Mouse (Mus musculus) midbrain, embryonic 14.5 days (tissue): Measurements from ENCODE around the gene Ptprk. TPM values are rescaled to one million over a fixed set of nuclear protein-coding genes. Genes with fewer than 3 reads are reported as not detected.

ENCODE experiments used
- ATAC-seq: fragments of 200-750 bp; cut with Nextera tagmentation; 2 replicates; pipeline ENCODE4 v1.8.0; 2017; ENCODE audit warnings: moderate number of reproducible peaks, moderate library complexity; ENCODE audit not compliant: low FRiP score, low TSS enrichment
- DNase-seq: peaks from one replicate; pipeline ENCODE4 v3.0.0-alpha.2; 2015
- H3K27ac ChIP-seq: fragments of 300-500 bp; sonication (generic); replicated peaks from 2 replicates; pipeline ENCODE4 v1.5.1; 2014; ENCODE audit warnings: mild to moderate bottlenecking, low read depth, low read length, moderate library complexity
- H3K27me3 ChIP-seq: fragments of 300-500 bp; sonication (generic); 2 replicates; pipeline ENCODE4 v1.6.1; 2014; ENCODE audit warnings: low read length, control low read depth, mixed read lengths; ENCODE audit not compliant: control insufficient read depth, insufficient read depth
- H3K36me3 ChIP-seq: fragments of 300-500 bp; sonication (generic); 2 replicates; pipeline ENCODE4 v1.6.1; 2014; ENCODE audit warnings: low read length, control low read depth; ENCODE audit not compliant: control insufficient read depth, insufficient read depth
- H3K4me1 ChIP-seq: fragments of 300-500 bp; sonication (generic); 2 replicates; pipeline ENCODE4 v1.6.1; 2014; ENCODE audit warnings: mild to moderate bottlenecking, antibody characterized with exemption, low read length, control low read depth; ENCODE audit not compliant: control insufficient read depth, insufficient read depth
- H3K4me2 ChIP-seq: fragments of 300-500 bp; sonication (generic); 2 replicates; pipeline ENCODE4 v1.6.1; 2014; ENCODE audit warnings: mild to moderate bottlenecking, low read length, moderate library complexity
- H3K4me3 ChIP-seq: fragments of 300-500 bp; sonication (generic); replicated peaks from 2 replicates; pipeline ENCODE4 v1.5.1; 2014; ENCODE audit warnings: low read depth, low read length
- H3K9ac ChIP-seq: fragments of 300-500 bp; sonication (generic); replicated peaks from 2 replicates; pipeline ENCODE4 v1.6.1; 2014; ENCODE audit warnings: mild to moderate bottlenecking, low read length, moderate library complexity
- H3K9me3 ChIP-seq: fragments of 300-500 bp; sonication (generic); 2 replicates; pipeline ENCODE4 v1.6.1; 2016; ENCODE audit warnings: low read length, control low read depth, mixed read lengths; ENCODE audit not compliant: control insufficient read depth
- WGBS: fragments of 180-500 bp; shearing (Covaris S2); extraction: QIAGEN DNeasy Blood & Tissue Kit; methylation state at CpG from one replicate; pipeline ENCODE4 v1.1.7; 2014; 5-methylcytosine and 5-hydroxymethylcytosine counted together
- polyA plus RNA-seq: library from polyadenylated mRNA; unstranded; fragments of >200 nt; fragmentation: Nextera tagmentation; extraction: Ambion mirVana; gene quantifications from 2 replicates; pipeline ENCODE4 v1.2.1, GENCODE M21; 2014

Gene Ptprk
- polyA plus RNA-seq, 1 experiment from 2014 or later: 26.4 TPM

DNA sequence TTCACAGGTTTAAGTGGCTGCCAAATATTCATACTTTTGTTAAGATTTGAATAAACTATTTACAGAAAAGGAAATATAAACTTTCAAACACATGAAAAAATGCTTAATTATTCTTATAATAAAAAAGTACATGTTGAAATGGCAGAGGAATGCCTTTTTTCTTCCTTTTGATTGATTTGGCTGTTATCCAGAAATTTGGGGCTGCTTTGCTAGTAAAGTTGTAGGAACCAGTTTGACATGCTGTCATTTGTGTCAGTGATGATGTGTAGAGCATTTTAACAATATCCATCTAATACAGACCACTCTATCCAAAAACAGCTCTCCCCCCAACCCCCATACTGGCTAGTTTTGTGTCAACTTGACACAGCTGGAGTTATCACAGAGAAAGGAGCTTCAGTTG lies 86.7 kb downstream of the Ptprk start:
- no peaks in the 10 kb centered on the region for H3K36me3 ChIP-seq
- H3K27ac ChIP-seq: no peak overlapping the region
- no peak for DNase-seq
- H3K4me1 ChIP-seq: no peaks in the 10 kb centered on the region
- H3K27me3 ChIP-seq: no peaks in the 10 kb centered on the region
- no peak overlapping the region for H3K4me3 ChIP-seq
- no peak for ATAC-seq
- H3K4me2 ChIP-seq: no peak overlapping the region
- no peaks in the 10 kb centered on the region for H3K9me3 ChIP-seq
- H3K9ac ChIP-seq: no peak overlapping the region

DNA sequence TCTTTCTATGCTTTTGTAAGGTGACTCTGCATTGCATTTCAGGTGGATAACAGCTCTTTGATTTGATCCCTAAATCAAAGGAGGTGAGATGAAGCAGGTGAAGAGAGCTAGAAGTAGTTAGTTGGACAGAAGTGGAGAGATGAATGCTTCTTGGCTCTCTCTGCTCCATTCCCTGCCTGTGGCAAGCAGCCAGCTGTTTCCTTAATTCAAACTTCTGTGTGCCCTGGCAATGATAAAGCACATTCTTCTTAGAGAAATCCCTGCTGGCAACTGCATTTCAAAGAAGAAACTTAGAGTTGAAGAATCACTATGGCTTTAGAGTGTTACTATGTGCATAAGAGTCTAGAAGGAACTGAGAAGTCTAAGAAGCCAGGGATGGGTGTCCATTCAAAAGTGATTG lies 89.6 kb downstream of the Ptprk start:
- H3K4me2 ChIP-seq: no peak overlapping the region
- H3K36me3 ChIP-seq: no peaks in the 10 kb centered on the region
- DNase-seq (no peak), ATAC-seq (no peak)
- no peaks in the 10 kb centered on the region for H3K27me3 ChIP-seq
- H3K9me3 ChIP-seq: no peaks in the 10 kb centered on the region
- H3K9ac ChIP-seq: no peak overlapping the region
- H3K4me3 ChIP-seq: no peak overlapping the region
- no peaks in the 10 kb centered on the region for H3K4me1 ChIP-seq
- no peak overlapping the region for H3K27ac ChIP-seq

GRCm38 (mm10) chr10:28164746-28165145 lies 90.1 kb downstream of the Ptprk start:
- Histone ChIP-seq H3K4me3 (no peak overlapping the region), H3K4me1 (no peaks in the 10 kb centered on the region), H3K36me3 (no peaks in the 10 kb centered on the region), H3K9me3 (no peaks in the 10 kb centered on the region), H3K9ac (no peak overlapping the region), H3K4me2 (no peak overlapping the region), H3K27ac (no peak overlapping the region), H3K27me3 (no peaks in the 10 kb centered on the region)
- DNase-seq (no peak), ATAC-seq (no peak)

GRCm38 (mm10) chr10:28166610-28167009 lies 92.0 kb downstream of the Ptprk start:
- DNase-seq (no peak), ATAC-seq (no peak)
- Histone ChIP-seq H3K9ac (no peak overlapping the region), H3K27ac (no peak overlapping the region), H3K4me3 (no peak overlapping the region), H3K27me3 (no peaks in the 10 kb centered on the region), H3K9me3 (no peaks in the 10 kb centered on the region), H3K4me2 (no peak overlapping the region), H3K36me3 (no peaks in the 10 kb centered on the region), H3K4me1 (no peaks in the 10 kb centered on the region)
- 91% methylated on average over 1 of the region's 1 CpGs for WGBS

DNA sequence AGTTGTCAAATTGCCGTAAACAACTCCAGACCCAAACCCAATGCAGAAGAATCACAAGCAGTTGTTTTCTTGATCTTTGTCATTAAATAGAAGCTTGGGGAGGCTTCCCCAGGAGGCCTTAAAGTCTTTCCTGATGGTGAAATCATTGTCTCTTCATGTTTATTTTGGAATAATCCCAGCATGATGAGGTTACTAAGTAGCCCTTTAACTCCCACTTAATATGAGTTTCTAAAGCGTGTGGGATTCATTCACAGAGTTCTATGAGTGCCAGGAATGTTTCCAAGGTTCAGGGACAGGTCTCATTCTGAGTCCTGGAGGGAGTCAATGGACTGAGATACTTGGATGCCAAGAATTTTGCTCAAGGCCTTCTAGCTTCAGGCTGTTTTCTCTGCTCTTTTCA lies 92.5 kb downstream of the Ptprk start:
- Histone ChIP-seq H3K27me3 (no peaks in the 10 kb centered on the region), H3K4me1 (no peaks in the 10 kb centered on the region), H3K4me3 (no peak overlapping the region), H3K27ac (no peak overlapping the region), H3K36me3 (no peaks in the 10 kb centered on the region), H3K9me3 (no peaks in the 10 kb centered on the region), H3K9ac (no peak overlapping the region), H3K4me2 (no peak overlapping the region)
- WGBS: 74% methylated on average over 2 of the region's 2 CpGs
- ATAC-seq (no peak), DNase-seq (no peak)

DNA sequence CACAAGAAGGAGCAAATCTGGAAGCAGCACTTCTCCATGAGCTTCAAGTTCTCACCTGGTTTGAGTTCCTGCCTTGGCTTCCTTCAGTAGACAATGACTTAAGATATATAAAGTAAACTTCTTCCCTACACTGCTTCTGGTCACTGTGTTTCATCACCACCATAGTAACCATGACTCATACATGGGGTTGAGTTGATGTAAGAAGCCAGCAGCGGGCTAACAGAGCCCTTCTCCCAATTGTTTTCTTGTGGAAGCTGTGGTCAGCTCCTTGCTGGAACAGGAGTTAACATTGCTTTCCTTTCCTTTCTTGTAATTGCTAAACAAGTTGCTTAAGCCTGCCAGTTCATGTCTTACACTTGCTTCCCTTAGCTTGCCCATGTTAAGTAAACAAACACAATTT lies 96.6 kb downstream of the Ptprk start:
- H3K27me3 ChIP-seq: no peaks in the 10 kb centered on the region
- no peak overlapping the region for H3K27ac ChIP-seq
- H3K9me3 ChIP-seq: no peaks in the 10 kb centered on the region
- H3K4me1 ChIP-seq: no peaks in the 10 kb centered on the region
- no peaks in the 10 kb centered on the region for H3K36me3 ChIP-seq
- H3K9ac ChIP-seq: no peak overlapping the region
- ATAC-seq: no peak
- no peak overlapping the region for H3K4me2 ChIP-seq
- no peak for DNase-seq
- H3K4me3 ChIP-seq: no peak overlapping the region
- WGBS: 89% methylated on average over 1 of the region's 1 CpGs

- DNase-seq (no peak), ATAC-seq (no peak)
- Histone ChIP-seq H3K9ac (no peak overlapping the region), H3K27me3 (no peaks in the 10 kb centered on the region), H3K4me2 (no peak overlapping the region), H3K9me3 (no peaks in the 10 kb centered on the region), H3K4me1 (no peaks in the 10 kb centered on the region), H3K27ac (no peak overlapping the region), H3K4me3 (no peak overlapping the region), H3K36me3 (no peaks in the 10 kb centered on the region)
- WGBS: 71% methylated on average over 4 of the region's 4 CpGs
Measured at GRCm38 (mm10) chr10:28178876-28179275, 104.3 kb downstream of the Ptprk start.

DNA sequence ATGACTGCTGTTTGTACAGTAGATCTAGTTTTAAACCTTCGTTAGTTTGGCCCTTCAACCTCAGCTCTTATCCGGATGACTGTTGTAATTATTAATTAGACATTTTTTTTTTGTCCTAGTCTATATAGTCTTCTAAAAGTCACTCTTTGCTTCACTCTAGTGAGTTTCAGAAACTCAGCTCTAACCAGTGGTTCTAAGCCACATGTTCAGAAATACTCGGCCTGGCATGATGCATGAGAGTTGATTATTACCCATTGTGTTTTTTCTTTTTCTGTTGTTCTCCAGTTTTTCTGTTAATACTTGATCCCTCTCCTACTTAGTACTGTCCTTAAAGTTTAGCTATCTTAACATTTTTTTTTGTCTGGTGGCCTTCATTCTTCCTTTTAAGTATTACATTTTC lies 107.5 kb downstream of the Ptprk start:
- Histone ChIP-seq H3K27me3 (no peaks in the 10 kb centered on the region), H3K4me2 (no peak overlapping the region), H3K4me3 (no peak overlapping the region), H3K9me3 (no peaks in the 10 kb centered on the region), H3K9ac (no peak overlapping the region), H3K4me1 (no peaks in the 10 kb centered on the region), H3K27ac (no peak overlapping the region), H3K36me3 (no peaks in the 10 kb centered on the region)
- no peak for DNase-seq
- ATAC-seq: no peak
- WGBS: 91% methylated on average over 3 of the region's 3 CpGs

DNA sequence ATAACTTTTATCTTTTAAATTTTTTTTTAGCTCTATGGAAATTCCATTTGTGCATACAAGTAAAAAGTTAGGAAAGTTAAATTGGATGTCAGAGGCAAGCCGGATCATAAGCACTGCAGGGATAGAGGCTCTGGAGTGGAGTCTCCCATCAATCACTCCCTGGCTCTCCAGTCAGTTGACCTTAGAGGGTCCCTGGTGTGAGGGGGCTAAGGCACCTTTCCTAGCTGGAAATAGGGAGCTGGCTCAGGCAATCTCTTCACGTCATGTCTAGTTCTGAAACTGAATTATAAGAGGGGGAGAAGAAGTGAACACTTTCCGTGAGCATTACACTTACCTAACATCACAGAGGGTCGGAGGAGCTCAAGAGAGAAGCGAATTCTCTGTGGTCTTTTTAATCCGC lies 110.1 kb downstream of the Ptprk start:
- no peaks in the 10 kb centered on the region for H3K4me1 ChIP-seq
- no peak overlapping the region for H3K4me2 ChIP-seq
- no peaks in the 10 kb centered on the region for H3K36me3 ChIP-seq
- H3K9me3 ChIP-seq: no peaks in the 10 kb centered on the region
- H3K4me3 ChIP-seq: no peak overlapping the region
- DNase-seq (no peak), ATAC-seq (no peak)
- H3K27me3 ChIP-seq: no peaks in the 10 kb centered on the region
- no peak overlapping the region for H3K27ac ChIP-seq
- H3K9ac ChIP-seq: no peak overlapping the region
- 78% methylated on average over 6 of the region's 6 CpGs for WGBS
